Mouse (Mus musculus): ENCODE data around the gene Mxi1. TPM values are rescaled to one million over a fixed set of nuclear protein-coding genes. Genes with fewer than 3 reads are reported as not detected.

Gene Mxi1
- polyA plus RNA-seq, 1 experiment = 34.3 TPM

DNA sequence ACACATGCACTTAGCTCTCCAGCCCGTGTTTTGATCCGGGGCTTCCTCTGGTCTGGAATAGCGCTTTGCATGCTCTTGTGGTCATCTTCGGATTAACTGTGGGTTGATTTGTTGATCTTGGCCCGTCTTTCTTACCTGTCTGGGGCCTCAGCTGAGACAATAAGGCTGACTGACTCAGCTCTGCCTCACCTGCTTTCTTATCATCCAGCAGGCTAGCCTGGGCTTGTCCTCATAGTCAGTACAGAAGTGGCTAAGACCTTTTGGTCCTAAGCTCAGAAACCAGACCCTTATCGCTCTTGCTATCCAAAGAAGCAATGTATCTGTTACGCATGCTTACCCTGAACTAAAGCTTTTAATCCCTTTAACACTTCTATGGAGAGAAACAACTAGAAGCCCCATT lies 26.6 kb upstream of the Mxi1 start:
- TF ChIP-seq GATA1 (IDR thresholded peaks at IDR 0.05; ENCODE audit: low read length) = no peak

DNA sequence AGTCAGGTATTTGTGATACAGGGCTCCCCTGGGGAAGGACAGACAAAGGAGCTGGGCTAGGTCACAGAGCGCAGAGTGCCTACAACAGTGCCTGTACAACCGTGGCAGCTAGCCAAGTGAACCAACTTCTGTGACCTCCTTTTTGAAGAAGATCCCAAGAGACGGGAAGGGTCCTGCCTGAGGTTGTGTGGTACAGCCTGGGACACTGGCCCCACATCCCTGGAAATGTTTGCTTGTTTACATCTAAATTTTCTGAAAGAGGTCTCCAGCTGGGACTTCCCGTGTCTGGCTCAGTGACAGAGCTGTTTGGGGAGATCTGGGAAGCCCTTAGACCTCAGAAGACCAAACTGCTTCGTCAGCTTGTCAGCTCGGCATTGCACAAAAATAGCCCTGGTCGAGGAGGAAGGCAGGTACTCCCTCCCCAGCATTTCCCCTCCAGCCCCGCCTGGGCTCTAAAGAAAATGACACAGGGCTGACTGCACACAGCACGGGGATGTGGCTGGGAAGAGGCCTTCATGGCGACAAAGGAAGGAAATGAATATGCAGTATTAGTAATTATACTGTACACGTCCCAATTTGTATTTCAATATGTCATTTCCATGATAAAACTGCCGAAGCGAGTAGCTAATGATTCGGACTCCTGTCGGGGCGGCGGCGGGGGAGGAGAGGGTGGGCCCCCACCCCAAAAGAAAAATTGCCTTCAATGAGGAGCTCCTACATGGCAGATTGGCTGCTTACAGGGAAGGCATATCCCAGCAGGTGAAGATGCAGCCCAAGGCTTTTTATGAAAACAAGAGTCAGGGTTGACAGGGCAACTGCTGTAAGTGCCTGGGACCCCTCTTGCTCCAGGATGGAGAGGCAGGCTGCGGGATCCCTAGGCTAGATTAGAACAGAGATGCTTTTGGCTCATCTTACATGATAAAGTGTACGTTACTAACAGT lies 25.8 kb upstream of the Mxi1 start:
- TF ChIP-seq GATA1 (IDR thresholded peaks at IDR 0.05; ENCODE audit: low read length) = no peak

DNA sequence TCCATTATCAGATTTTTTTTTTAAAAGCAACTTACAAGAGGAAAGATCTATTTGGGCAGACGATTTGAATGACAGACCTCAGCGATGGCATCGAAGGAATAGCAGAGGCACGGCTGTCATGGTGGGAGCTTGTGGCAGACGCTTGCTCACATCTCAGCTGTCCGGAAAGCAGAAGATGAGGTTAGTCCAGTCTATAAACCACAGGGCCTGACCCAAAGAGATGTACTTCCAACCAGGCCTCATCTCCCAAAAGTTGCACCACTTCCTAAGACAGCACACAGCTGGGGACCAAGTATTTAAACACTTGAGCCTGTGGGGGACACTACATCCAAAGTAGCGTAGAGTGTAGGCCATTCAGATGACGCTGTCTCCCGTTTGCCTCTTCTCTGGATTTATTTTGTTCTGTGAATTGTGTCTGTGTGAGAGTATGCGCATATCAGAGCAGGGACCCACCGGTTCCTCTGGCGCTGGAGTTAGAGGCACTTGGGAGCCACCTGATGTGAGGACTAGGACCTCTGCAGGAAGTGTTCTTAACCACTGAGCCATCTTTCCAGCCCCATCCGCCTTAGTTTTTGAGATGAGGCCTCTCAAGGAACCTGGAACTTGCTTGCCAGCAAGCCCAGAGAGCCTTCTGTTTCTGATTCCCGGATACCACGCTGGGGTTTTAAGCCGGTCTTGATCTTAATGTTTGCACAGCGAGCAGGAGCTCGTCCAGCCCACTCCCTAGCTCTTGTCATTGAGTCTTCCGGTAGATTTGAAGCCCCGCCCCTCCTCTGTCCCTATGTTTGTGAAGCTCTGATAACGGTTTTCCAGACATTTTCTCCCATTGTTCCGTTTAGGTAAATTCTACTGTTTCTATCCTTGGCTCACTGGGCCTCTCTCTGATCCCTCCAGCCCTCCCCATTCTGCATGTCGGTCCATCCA lies 13.7 kb upstream of the Mxi1 start:
- TF ChIP-seq GATA1 (IDR thresholded peaks at IDR 0.05; ENCODE audit: low read length) = no peak

DNA sequence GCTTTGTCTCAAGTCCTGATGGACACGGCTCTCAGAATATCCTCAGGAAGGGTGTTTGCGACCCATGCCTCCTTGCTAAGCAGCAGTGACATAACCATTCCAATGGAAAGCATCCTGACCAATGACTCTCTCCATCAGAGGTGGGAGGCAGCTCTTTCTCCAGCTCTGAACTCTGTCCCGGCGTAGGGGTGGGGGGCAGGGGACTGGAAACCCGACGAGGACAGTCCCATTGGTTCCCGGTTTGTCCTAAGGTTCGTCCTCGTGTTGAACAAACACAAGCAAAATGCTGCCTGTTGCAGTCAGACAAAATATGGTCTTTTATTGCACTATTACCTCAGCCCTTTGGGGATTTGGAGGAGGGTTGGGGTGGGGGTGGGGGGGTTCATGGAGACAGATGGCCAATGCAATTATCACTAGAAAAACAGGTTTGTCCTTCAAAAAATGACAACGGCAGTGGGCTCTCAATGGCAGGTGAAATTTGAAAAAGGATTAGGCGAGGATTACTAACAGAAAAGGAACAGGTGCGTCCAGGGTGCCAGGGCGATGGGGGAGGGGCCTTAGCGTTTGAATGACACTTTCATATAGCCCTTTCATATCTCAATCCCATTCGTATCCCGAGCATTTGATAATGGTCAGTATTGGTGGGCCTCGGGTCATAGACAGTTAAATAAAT lies 11.0 kb upstream of the Mxi1 start:
- no peak for TF ChIP-seq GATA1 (IDR thresholded peaks at IDR 0.05; ENCODE audit: low read length)

DNA sequence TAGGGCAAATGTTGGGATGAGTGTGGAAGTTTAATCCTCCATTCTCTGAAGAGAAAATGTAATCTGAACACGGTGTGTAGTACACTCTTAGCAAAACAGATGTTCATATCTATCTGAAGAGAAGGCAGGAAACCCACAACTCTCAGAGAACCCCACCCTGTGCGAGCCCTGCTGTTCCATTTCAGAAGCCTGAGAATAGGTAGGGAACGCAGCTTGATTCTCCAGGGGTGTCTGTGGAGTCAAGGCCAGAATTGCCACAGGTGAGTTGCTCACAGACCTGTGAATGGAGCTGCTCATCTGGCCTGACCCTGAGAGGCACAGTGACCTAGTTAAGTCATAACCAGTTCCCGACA lies 10.5 kb upstream of the Mxi1 start:
- TF ChIP-seq GATA1 (IDR thresholded peaks at IDR 0.05; ENCODE audit: low read length) = no peak

DNA sequence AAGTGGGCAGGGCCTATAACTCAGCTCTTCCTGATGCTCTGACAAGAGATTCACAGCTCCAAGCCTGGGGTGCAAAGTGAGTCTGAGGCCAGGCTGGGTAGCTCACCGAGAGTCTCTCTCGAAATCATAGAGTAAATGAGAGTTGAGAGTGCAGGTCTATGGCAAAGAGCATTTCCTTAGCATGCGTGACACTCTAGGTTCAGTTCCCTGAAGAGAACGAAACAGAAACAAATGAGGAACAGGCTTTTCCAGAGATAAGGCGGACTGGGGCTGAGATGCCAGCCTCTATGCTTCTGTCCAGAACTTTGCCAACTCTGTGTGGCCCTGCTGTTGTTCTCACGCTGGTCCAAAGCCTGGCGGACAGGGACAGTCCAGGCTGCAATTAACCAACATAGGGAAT lies 6.9 kb upstream of the Mxi1 start:
- no peak for TF ChIP-seq GATA1 (IDR thresholded peaks at IDR 0.05; ENCODE audit: low read length)

DNA sequence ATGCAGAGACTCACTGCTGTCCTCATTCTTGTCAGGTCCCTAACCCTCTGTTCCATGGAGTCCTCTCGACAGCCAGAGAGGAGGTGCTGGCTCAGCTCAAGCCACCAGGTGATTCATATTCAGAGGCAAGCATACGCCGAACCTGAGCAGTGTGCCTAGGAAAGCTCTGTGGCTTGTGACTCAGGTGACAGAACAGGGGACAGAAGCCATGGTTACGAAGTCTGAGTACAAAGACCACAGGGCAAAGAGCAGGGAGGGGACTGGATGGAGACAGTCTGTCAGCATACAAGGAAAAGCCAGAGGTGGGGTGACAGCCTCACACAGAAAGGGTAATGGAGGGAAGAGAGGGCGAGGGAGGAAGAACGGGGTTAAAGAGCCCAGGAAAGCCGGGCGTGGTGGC lies 4.7 kb upstream of the Mxi1 start:
- TF ChIP-seq GATA1 (IDR thresholded peaks at IDR 0.05; ENCODE audit: low read length) = no peak

DNA sequence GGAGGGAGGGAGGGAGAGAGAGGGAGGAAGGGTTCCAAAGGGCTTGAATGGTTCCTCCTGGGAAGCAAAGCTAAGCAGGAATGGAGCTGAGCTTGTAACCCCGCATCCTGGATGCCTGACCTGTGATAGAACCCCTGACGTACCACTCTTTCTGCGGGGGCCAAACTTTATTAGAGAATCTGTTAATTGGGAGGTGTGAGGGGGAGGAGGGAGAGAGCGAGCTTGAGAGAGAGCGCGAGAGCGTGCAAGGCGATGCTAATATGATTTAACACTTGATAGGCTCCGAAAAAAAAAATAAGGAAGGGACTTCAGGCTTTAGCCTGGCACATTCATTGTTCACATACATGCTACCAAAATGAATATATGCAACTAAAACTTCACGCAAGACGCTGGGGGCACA lies 3.6 kb upstream of the Mxi1 start:
- TF ChIP-seq GATA1 (IDR thresholded peaks at IDR 0.05; ENCODE audit: low read length) = no peak

DNA sequence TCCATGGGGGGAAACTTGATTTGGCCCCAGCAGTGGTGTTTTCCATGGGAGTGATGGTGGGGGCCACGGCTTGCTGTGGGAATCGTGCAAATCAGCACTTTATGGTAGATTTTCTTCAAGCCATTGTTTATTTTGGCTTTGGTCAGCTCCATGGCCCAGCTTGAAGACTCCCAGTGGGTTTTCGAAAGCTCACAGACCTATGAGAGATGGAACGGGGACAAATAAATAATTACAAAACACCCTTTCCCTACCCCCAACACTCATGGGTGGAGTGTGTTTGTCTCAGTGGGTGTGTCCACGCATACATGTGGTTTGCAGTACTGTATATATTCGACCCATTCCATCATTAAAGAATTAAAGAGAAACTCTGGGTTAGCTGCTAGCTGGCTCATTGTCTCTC lies 3.1 kb upstream of the Mxi1 start:
- no peak for TF ChIP-seq GATA1 (IDR thresholded peaks at IDR 0.05; ENCODE audit: low read length)

DNA sequence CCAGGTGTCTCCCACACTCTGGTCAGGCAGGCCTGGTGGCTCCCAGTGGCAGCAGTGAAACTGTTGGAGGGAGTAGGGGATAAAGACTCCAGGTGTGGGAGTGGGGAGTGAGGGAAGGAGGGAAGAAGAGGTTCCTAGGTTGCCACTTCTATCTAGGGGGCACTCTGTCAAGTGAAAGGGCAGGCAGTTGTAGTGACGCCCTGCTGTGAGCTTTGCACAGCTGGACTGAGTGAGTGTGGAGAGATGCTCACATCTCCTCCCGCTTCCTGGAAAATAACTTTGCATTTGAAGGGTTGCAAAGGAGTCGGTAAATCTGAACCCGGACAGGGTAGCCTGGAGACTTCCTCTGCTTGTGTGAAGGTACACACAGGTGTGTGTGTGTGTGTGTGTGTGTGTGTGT lies 687 bp upstream of the Mxi1 start:
- TF ChIP-seq GATA1 (IDR thresholded peaks at IDR 0.05; ENCODE audit: low read length) = no peak

DNA sequence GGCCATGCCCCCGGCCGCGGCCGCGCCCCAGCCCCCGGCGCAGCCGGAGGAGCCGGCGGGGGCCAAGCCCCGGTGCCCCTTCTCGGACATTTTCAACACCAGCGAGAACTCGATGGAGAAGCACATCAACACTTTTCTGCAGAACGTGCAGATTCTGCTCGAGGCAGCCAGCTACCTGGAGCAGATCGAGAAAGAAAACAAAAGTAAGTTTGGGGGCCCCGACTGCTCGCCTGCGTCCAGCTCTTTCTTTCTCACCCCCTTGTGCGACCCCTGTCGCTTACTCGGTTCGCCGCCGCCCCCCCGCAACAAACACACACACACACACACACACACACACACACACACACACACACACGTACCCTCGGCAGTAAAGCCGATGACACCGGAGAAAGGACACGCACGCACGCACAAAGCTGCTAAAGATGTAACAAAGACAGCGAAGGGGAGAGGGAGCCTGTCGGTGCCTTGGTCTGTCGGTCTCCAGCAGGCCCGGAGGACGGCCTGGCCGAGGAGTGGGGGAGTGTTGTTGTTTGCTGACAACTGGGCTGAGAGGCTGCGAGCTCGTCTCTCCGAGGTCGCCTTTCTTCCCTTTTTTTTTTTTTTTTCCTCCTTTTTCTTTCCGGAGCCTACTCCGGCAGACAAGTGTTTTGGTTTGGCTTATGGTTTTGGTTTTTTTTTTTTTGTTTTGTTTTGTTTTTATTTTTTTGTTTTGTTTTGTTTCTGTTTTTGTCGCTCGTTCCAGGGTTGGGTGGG lies 629 bp downstream of the Mxi1 start:
- no peak for TF ChIP-seq GATA1 (IDR thresholded peaks at IDR 0.05; ENCODE audit: low read length)

DNA sequence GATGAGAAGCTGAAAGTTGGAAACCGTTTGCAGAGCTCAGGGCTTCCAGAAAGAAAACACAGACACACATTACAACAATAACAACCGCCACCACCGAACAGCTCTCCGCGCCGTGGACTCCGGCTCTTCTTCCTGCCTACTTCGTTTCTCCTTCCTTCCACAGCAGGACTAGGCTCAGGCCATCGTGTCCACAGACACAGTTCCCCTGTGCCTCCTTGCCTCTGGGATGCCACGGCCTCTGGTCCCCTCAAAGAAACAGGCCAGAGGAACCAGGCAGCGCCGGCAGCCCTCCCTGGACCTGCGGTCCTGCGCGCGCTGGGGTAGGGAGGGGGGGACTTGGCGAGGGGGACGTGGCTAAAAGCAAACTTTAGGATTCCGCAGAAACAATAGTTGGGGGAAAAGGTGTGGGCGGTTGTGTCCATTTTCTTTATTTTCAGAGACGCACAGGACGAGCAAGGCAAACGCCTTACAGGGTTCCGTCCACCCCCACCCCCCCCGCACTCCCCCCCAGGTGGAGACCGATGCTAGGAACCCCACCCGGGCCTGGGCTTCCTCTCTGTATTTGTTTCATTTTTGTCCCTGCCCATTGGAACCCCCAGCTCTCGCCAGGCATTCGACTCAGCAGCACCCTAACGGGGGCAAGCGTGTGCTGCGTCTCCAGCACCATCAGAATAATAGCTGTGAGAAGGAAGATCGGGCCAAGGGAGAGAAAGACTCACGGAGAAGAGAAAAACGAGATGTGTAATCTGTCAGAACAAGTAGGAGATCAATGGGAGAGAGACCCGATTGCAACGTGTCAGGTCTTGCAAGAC lies 1.4 kb downstream of the Mxi1 start:
- TF ChIP-seq GATA1 (IDR thresholded peaks at IDR 0.05; ENCODE audit: low read length) = no peak

DNA sequence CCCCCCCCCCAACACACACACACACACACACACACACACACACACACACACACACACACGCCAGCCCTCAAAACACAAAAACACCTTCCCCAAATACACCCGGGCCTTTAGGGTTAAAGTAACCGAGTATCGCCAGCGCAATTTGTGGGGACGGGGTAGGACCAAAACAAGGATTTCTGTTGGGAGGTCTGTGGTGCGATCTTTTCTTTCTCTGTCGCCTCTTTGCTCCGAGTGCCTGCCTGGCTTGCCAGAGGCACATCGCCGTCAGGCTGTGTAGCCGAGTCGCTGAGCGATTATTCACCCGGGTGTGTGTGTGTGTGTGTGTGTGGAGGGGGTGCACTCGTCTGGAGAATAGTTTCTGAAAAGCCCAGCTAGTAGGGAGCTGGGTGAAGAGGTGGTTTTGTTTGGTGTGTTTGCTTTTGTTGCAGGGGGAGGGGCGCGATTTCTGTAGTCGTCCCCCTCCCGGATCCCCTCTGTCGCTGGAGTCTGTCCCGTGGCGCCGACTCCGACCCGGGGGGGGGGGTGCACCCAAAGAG lies 2.1 kb downstream of the Mxi1 start:
- no peak for TF ChIP-seq GATA1 (IDR thresholded peaks at IDR 0.05; ENCODE audit: low read length)
